8 mouse cellular contexts compared by ENCODE assay signal in genomic region chr10:122448717-122449611, GRCm38 (mm10). TPM values are rescaled to one million over a fixed set of nuclear protein-coding genes. Genes with fewer than 3 reads are reported as not detected.
DNase-seq lines count a peak whose midpoint lies in the region; ATAC-seq and TF ChIP-seq lines count a peak whose summit lies in the region.

No protein-coding gene starts in this region.

- no peaks in the 10 kb centered on the region for H3K27me3 ChIP-seq in kidney, adult 2 months (replicated peaks; ENCODE audit: control insufficient read depth, insufficient read depth, low read length)
- H3K27me3 ChIP-seq in forebrain, embryonic 16.5 days (replicated peaks; ENCODE audit: control insufficient read depth, insufficient read depth, low read length), result peaks cover 23% of the 10 kb centered on the region
- peaks cover 29% of the 10 kb centered on the region for H3K27me3 ChIP-seq in hindbrain, embryonic 15.5 days
- H3K27me3 ChIP-seq in neural tube, embryonic 11.5 days (ENCODE audit: control insufficient read depth, insufficient read depth, low read length), result peaks cover 29% of the 10 kb centered on the region

- TF ChIP-seq CTCF in kidney, adult 2 months (conservative IDR thresholded peaks at IDR 0.05; ENCODE audit: insufficient read depth, insufficient read length, low read depth, low read length), result 0 out of 2 replicates have a peak, but pooled peaks have one; percentile 3

- peak; percentile 12 for DNase-seq in kidney, adult 2 months
- DNase-seq in kidney, adult 9 months, result no peak
- peak; percentile 39 for DNase-seq in adrenal gland, adult 2 months
- peak; percentile 6 for DNase-seq in liver
- DNase-seq in neural tube, embryonic 11.5 days (ENCODE audit: low spot score), result peak; percentile 64
- no peak for DNase-seq in cerebellum, adult 8-10 months

- no peak for TF ChIP-seq POLR2A in kidney, adult 2 months (IDR thresholded peaks at IDR 0.05; ENCODE audit: low read depth, low read length)

- H3K4me2 ChIP-seq in forebrain, embryonic 16.5 days (ENCODE audit: low read length), result peak overlapping the region; percentile 93
- H3K4me2 ChIP-seq in hindbrain, embryonic 15.5 days, result peak overlapping the region; percentile 88
- peak overlapping the region; percentile 93 for H3K4me2 ChIP-seq in neural tube, embryonic 11.5 days (ENCODE audit: low read depth)

- no peaks in the 10 kb centered on the region for H3K4me1 ChIP-seq in kidney, adult 2 months (ENCODE audit: control insufficient read depth, insufficient read depth, low read length)
- H3K4me1 ChIP-seq in forebrain, embryonic 16.5 days (replicated peaks; ENCODE audit: control insufficient read depth, insufficient read depth, low read length), result peaks cover 16% of the 10 kb centered on the region
- H3K4me1 ChIP-seq in hindbrain, embryonic 15.5 days (replicated peaks), result peaks cover 19% of the 10 kb centered on the region
- 0 out of 2 replicates have a peak, but pooled peaks cover 4% of the 10 kb centered on the region for H3K4me1 ChIP-seq in neural tube, embryonic 11.5 days (ENCODE audit: control insufficient read depth, insufficient read depth, low read length)

- peak overlapping the region; percentile 27 for H3K4me3 ChIP-seq in kidney, adult 2 months (ENCODE audit: insufficient read depth, low read depth, low read length)
- peak overlapping the region; percentile 52 for H3K4me3 ChIP-seq in forebrain, embryonic 16.5 days (replicated peaks; ENCODE audit: low read length)
- H3K4me3 ChIP-seq in hindbrain, embryonic 15.5 days, result peak overlapping the region; percentile 56
- peak overlapping the region; percentile 50 for H3K4me3 ChIP-seq in neural tube, embryonic 11.5 days (ENCODE audit: low read depth, low read length)

- no peaks in the 10 kb centered on the region for H3K36me3 ChIP-seq in kidney, adult 2 months (ENCODE audit: control insufficient read depth, insufficient read depth, low read length)
- H3K36me3 ChIP-seq in forebrain, embryonic 16.5 days (ENCODE audit: control insufficient read depth, insufficient read depth), result no peaks in the 10 kb centered on the region
- H3K36me3 ChIP-seq in hindbrain, embryonic 15.5 days, result no peaks in the 10 kb centered on the region
- no peaks in the 10 kb centered on the region for H3K36me3 ChIP-seq in neural tube, embryonic 11.5 days (ENCODE audit: control insufficient read depth, insufficient read depth, low read length)

- H3K9me3 ChIP-seq in forebrain, embryonic 16.5 days (ENCODE audit: control insufficient read depth, low read length), result no peaks in the 10 kb centered on the region
- H3K9me3 ChIP-seq in hindbrain, embryonic 15.5 days, result no peaks in the 10 kb centered on the region
- no peaks in the 10 kb centered on the region for H3K9me3 ChIP-seq in neural tube, embryonic 11.5 days (ENCODE audit: control insufficient read depth, low read length)

- ATAC-seq in forebrain, embryonic 16.5 days, result peak; percentile 73
- ATAC-seq in hindbrain, embryonic 15.5 days (ENCODE audit: low FRiP score, low read depth), result peak; percentile 77
- peak; percentile 71 for ATAC-seq in neural tube, embryonic 11.5 days (ENCODE audit: insufficient read depth, low FRiP score, low TSS enrichment)

- peak overlapping the region; percentile 54 for H3K9ac ChIP-seq in forebrain, embryonic 16.5 days (replicated peaks; ENCODE audit: low read depth, low read length)
- H3K9ac ChIP-seq in hindbrain, embryonic 15.5 days, result peak overlapping the region; percentile 42
- H3K9ac ChIP-seq in neural tube, embryonic 11.5 days (ENCODE audit: low read length), result peak overlapping the region; percentile 32; the same call in 1 of the 2 replicates

- 2% methylated on average over 70 of the region's 70 CpGs for WGBS in kidney, adult 2 months
- WGBS in forebrain, embryonic 16.5 days, result under 1% methylated on average over 70 of the region's 70 CpGs
- under 1% methylated on average over 70 of the region's 70 CpGs for WGBS in hindbrain, embryonic 15.5 days
- WGBS in neural tube, embryonic 11.5 days, result 1% methylated on average over 70 of the region's 70 CpGs

- no peak overlapping the region for H3K27ac ChIP-seq in kidney, adult 2 months (ENCODE audit: insufficient read depth, low read depth, low read length)
- no peak overlapping the region for H3K27ac ChIP-seq in forebrain, embryonic 16.5 days (ENCODE audit: low read length)
- H3K27ac ChIP-seq in hindbrain, embryonic 15.5 days (replicated peaks), result no peak overlapping the region
- no peak overlapping the region for H3K27ac ChIP-seq in neural tube, embryonic 11.5 days (ENCODE audit: low read depth, low read length)

RNA-seq across cellular contexts. Expression of gene Avpr1a, which starts 0.7 kb away (rescaled TPM):
- 10.5 and 11.7 TPM in 2 replicates for polyA plus RNA-seq in kidney, adult 2 months (2012; rRNA removed)
- total RNA-seq in adrenal gland, adult 2 months (2021), result 1 to 10 TPM; 1.7 to 3.3 TPM
- 1.4 and 2.7 TPM in 2 replicates for polyA plus RNA-seq in adrenal gland, adult 2 months (2012; rRNA removed)
- 1.3 and 2.2 TPM in 2 replicates for polyA plus RNA-seq in forebrain, embryonic 16.5 days (2015; fragmentation: Nextera tagmentation; extraction: Ambion mirVana)
- 2.9 and 3.2 TPM in 2 replicates for polyA plus RNA-seq in hindbrain, embryonic 15.5 days (2015; fragmentation: Nextera tagmentation; extraction: Ambion mirVana)
- polyA plus RNA-seq in neural tube, embryonic 11.5 days (2014; fragmentation: Nextera tagmentation; extraction: Ambion mirVana), result 0.33 and 0.51 TPM in 2 replicates

Comparison
In these comparisons a context has a peak if more than half of its experiments do, and no peak if none do; other contexts are left out.
1. DNase-seq: peak in kidney, adult 2 months (single experiment), adrenal gland, adult 2 months (single experiment), liver (single experiment) and neural tube, embryonic 11.5 days (single experiment); none in kidney, adult 9 months (single experiment) and cerebellum, adult 8-10 months (single experiment).
2. Peak in every context shown above with its lines, with median percentiles within 50 percentile points of each other: H3K4me3 ChIP-seq, ATAC-seq, H3K4me2 ChIP-seq and H3K9ac ChIP-seq.